Mouse (Mus musculus): ENCODE measurements around the gene Rims4. TPM values are rescaled to one million over a fixed set of nuclear protein-coding genes. Genes with fewer than 3 reads are reported as not detected.

Rims4 gene
- polyA plus RNA-seq, 1 experiment from 2014 or later = 1.1 TPM

GRCm38 (mm10) chr2:163838043-163838442 lies 80.4 kb downstream of the Rims4 start:
- H3K27me3 ChIP-seq (ENCODE audit: poor library complexity, severe bottlenecking) = peaks cover 7% of the 10 kb centered on the region; the same call in 1 of the 2 replicates
- WGBS = 36% methylated on average over 9 of the region's 9 CpGs
- H3K27ac ChIP-seq = no peak overlapping the region
- H3K4me1 ChIP-seq = 0 out of 2 replicates have a peak, but pooled peaks cover 2% of the 10 kb centered on the region
- DNase-seq (ENCODE audit: extremely low spot score, low spot score) = peak; percentile 74
- H3K4me3 ChIP-seq = no peak overlapping the region
- H3K36me3 ChIP-seq (replicated peaks) = no peaks in the 10 kb centered on the region
- no peaks in the 10 kb centered on the region for H3K9me3 ChIP-seq

DNA sequence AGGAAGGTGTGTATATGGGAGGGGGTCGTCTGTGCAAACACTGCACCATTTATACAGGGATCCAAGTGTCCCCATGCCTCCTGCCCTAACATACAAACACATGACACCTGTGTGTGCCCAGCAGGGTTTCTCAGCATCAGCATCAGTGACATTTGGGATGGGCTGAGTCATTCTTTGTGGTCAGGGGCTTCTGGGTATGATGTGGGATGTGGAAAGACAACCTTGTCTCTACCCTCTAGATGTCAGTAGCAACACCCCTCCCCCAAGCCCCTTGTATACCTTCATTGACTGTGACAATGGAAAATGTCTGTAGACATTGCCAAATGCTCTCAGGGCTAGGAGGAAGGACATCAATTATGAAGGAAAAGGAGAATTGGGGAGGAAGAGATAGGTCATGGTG lies 87.3 kb downstream of the Rims4 start:
- no peaks in the 10 kb centered on the region for H3K27me3 ChIP-seq (ENCODE audit: poor library complexity, severe bottlenecking)
- no peak for DNase-seq (ENCODE audit: extremely low spot score, low spot score)
- no peaks in the 10 kb centered on the region for H3K36me3 ChIP-seq (replicated peaks)
- no peak overlapping the region for H3K4me3 ChIP-seq
- H3K27ac ChIP-seq = no peak overlapping the region
- H3K4me1 ChIP-seq = no peaks in the 10 kb centered on the region
- 76% methylated on average over 1 of the region's 1 CpGs for WGBS
- no peaks in the 10 kb centered on the region for H3K9me3 ChIP-seq

DNA sequence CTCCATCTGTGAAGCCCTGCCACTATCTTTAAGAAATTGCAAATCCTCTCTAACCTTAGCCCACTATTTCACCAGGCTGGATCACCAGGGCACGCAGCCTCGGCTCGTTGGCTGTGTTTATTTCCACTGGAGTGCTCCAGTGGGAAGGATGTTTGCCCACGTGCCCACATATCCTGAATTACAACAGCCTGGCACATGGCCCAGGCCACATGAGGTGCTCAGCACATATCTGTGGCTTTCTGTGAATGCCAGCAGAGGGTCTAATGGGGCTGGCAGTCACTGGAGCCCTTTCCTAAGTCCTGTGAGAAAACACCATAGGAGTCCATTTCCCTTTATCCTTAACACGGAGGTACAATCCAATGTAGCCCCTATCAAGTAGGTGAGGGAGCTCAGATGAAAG lies 92.0 kb downstream of the Rims4 start:
- Histone ChIP-seq H3K4me1 (peaks cover 13% of the 10 kb centered on the region), H3K4me3 (no peak overlapping the region), H3K9me3 (no peaks in the 10 kb centered on the region), H3K36me3 (replicated peaks) (no peaks in the 10 kb centered on the region), H3K27ac (no peak overlapping the region), H3K27me3 (ENCODE audit: poor library complexity, severe bottlenecking) (no peaks in the 10 kb centered on the region)
- 88% methylated on average over 5 of the region's 5 CpGs for WGBS
- no peak for DNase-seq (ENCODE audit: extremely low spot score, low spot score)

GRCm38 (mm10) chr2:163825861-163826260 lies 92.6 kb downstream of the Rims4 start:
- Histone ChIP-seq H3K27me3 (ENCODE audit: poor library complexity, severe bottlenecking) (no peaks in the 10 kb centered on the region), H3K9me3 (no peaks in the 10 kb centered on the region), H3K4me3 (no peak overlapping the region), H3K36me3 (replicated peaks) (no peaks in the 10 kb centered on the region), H3K4me1 (peaks cover 13% of the 10 kb centered on the region), H3K27ac (no peak overlapping the region)
- no peak for DNase-seq (ENCODE audit: extremely low spot score, low spot score)
- 88% methylated on average over 1 of the region's 1 CpGs for WGBS

DNA sequence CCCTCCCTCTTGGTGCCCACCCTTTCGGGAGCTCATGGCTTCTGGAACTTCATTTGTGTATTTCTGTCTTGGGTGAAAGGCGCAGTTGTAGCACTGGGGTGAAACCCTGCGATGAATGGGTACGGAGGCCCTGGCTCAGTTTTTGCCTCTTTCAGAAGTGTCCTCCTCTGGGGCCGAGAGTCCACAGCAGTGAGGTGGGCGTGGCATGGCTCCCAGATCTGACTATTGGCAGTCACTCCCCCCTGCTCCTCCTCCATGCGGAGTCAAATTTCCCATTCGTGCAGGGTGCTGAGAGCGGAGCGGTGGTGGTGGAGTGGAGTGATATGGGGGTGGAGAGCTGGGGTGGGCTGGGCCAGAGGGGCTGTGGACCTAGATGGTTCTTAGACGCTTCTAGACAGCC lies 94.7 kb downstream of the Rims4 start:
- Histone ChIP-seq H3K27ac (0 out of 2 replicates have a peak overlapping the region, but pooled peaks have one; percentile 26), H3K27me3 (ENCODE audit: poor library complexity, severe bottlenecking) (no peaks in the 10 kb centered on the region), H3K36me3 (replicated peaks) (no peaks in the 10 kb centered on the region), H3K4me3 (peak overlapping the region; percentile 10; the same call in 1 of the 2 replicates), H3K4me1 (peaks cover 13% of the 10 kb centered on the region), H3K9me3 (no peaks in the 10 kb centered on the region)
- peak; percentile 37 for DNase-seq (ENCODE audit: extremely low spot score, low spot score)
- WGBS = 27% methylated on average over 11 of the region's 11 CpGs

DNA sequence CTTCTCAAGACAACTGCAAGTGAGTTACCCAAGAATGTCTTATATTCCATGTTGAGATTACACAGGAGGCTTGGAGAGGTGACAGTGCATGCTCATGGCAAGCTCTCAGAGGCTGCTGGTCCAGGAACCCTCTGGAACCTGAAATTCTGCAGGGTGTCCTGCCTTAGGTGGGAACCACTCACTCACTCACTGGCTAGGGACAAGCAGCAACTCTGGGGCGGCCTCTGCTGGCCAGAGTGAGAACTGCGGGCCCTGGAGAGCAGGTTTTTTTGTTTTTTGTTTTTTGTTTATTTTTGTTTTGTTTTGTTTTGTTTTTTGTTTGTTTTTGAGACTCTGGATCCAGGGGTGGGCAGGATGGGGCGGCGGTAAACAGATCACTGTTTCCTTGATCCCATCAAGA lies 95.2 kb downstream of the Rims4 start:
- H3K27ac ChIP-seq = no peak overlapping the region
- H3K4me1 ChIP-seq = peaks cover 13% of the 10 kb centered on the region
- H3K36me3 ChIP-seq (replicated peaks) = no peaks in the 10 kb centered on the region
- 0 out of 2 replicates have a peak overlapping the region, but pooled peaks have one; percentile 10 for H3K4me3 ChIP-seq
- DNase-seq (ENCODE audit: extremely low spot score, low spot score) = peak; percentile 64
- H3K27me3 ChIP-seq (ENCODE audit: poor library complexity, severe bottlenecking) = no peaks in the 10 kb centered on the region
- no peaks in the 10 kb centered on the region for H3K9me3 ChIP-seq
- WGBS = 6% methylated on average over 4 of the region's 4 CpGs

- H3K4me3 ChIP-seq = no peak within 1 kb of the TSS
- no peak within 1 kb of the TSS for H3K27ac ChIP-seq
- H3K36me3 ChIP-seq (replicated peaks) = no peaks in the 10 kb centered on the region
- WGBS = 78% methylated on average over 4 of the region's 4 CpGs
- no peak for DNase-seq (ENCODE audit: extremely low spot score, low spot score)
- H3K27me3 ChIP-seq (ENCODE audit: poor library complexity, severe bottlenecking) = no peaks in the 10 kb centered on the region
- H3K4me1 ChIP-seq = peaks cover 13% of the 10 kb centered on the region
- H3K9me3 ChIP-seq = no peaks in the 10 kb centered on the region
Measured at GRCm38 (mm10) chr2:163820607-163821006, 97.9 kb downstream of the Rims4 start, which contains the start of gene Ccn5. Gene Ccn5, plus strand, starts transcription at chr2:163820861.

DNA sequence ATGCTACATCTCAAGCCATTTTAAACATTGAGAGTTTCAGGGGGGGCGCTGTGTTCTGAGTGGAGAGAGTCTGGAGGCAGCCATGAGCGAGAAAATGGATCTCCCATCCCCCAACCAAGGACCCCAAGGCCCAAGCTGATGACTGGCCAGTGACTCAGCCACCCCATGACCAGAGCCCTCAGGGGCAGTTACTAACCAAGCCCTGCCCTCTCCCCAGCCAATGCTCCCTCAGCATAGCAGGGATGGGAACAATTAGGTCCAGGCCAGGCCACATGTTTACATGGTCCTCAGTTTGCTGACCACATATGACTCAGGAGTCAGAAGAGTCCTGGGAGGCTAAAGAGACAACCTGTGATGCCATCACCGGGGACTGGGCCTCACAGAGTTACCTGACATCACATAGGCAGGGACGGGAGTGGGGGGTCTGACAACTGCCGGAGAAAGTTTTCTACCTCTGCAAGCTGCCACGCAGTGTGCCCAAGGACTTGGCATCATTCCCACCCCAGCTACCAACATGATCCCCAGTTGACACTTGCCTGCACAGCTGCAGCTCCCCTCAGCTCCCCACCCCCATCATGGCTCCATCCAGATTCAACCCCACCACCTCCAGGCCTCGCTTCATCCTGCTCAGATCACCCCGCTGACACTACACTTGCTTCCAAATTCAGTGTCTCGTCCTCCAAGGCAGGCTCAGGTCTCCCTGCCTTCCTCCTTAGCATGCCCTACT lies 103.6 kb downstream of the Rims4 start:
- Histone ChIP-seq H3K27ac (no peak overlapping the region), H3K36me3 (replicated peaks) (no peaks in the 10 kb centered on the region), H3K27me3 (ENCODE audit: poor library complexity, severe bottlenecking) (no peaks in the 10 kb centered on the region), H3K4me1 (no peaks in the 10 kb centered on the region), H3K9me3 (no peaks in the 10 kb centered on the region), H3K4me3 (no peak overlapping the region)
- no peak for DNase-seq (ENCODE audit: extremely low spot score, low spot score)
- 89% methylated on average over 9 of the region's 9 CpGs for WGBS

- Histone ChIP-seq H3K9me3 (no peaks in the 10 kb centered on the region), H3K27me3 (ENCODE audit: poor library complexity, severe bottlenecking) (no peaks in the 10 kb centered on the region), H3K4me1 (no peaks in the 10 kb centered on the region), H3K36me3 (replicated peaks) (no peaks in the 10 kb centered on the region), H3K27ac (no peak overlapping the region), H3K4me3 (no peak overlapping the region)
- no peak for DNase-seq (ENCODE audit: extremely low spot score, low spot score)
- 81% methylated on average over 5 of the region's 5 CpGs for WGBS
Measured at GRCm38 (mm10) chr2:163813077-163813476, 105.4 kb downstream of the Rims4 start.

Other genes with a start within 250 kb of the Rims4 start
- gene Ada, start 168.4 kb downstream of the Rims4 start, polyA plus RNA-seq (2016; fragmentation: Nextera tagmentation; extraction: Ambion mirVana) = 13.6 and 13.9 TPM in 2 replicates
- 0.29 and 0.34 TPM in 2 replicates for gene Ccn5, start 97.8 kb downstream of the Rims4 start, polyA plus RNA-seq (2016; fragmentation: Nextera tagmentation; extraction: Ambion mirVana)
- gene Kcnk15, start 65.0 kb downstream of the Rims4 start, polyA plus RNA-seq (2016; fragmentation: Nextera tagmentation; extraction: Ambion mirVana) = not detected in 2 replicates
- 308 and 317 TPM in 2 replicates for gene Ywhab, start 76.3 kb upstream of the Rims4 start, polyA plus RNA-seq (2016; fragmentation: Nextera tagmentation; extraction: Ambion mirVana)
- gene Pabpc1l, start 106.8 kb upstream of the Rims4 start, polyA plus RNA-seq (2016; fragmentation: Nextera tagmentation; extraction: Ambion mirVana) = 1.5 and 1.6 TPM in 2 replicates
- gene Stk4, start 151.6 kb upstream of the Rims4 start, polyA plus RNA-seq (2016; fragmentation: Nextera tagmentation; extraction: Ambion mirVana) = 38.8 and 39.8 TPM in 2 replicates
- gene Tomm34, start 152.5 kb upstream of the Rims4 start, polyA plus RNA-seq (2016; fragmentation: Nextera tagmentation; extraction: Ambion mirVana) = 59.4 and 59.9 TPM in 2 replicates

All from forebrain, embryonic 10.5 days (tissue).